Mouse (Mus musculus): Measurements from ENCODE around the gene 4930452B06Rik. TPM values are rescaled to one million over a fixed set of nuclear protein-coding genes. Genes with fewer than 3 reads are reported as not detected.

The 4930452B06Rik gene
- total and polyA plus RNA-seq, 3 experiments = not detected

DNA sequence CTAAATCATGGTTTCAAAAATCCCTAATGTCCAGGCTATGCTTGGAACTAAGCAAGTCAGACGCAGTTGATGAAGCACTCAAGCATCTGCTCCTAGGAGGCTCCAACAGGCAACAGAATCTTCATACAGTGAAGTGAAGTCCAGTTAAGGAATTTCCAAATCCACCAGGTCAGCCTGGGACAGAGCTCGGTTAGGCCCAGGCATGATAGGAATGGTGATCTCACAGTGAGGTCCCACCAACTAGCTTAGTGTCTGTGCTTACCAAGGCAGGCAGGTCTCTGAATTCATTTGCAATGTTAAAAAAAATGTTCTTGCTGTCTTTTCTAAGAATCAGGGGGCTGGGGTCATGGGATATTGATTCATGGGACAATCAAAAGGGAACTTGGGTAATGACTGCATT lies 236.3 kb downstream of the 4930452B06Rik start:
- H3K9me3 ChIP-seq (replicated peaks; ENCODE audit: insufficient read depth, low read length) = no peaks in the 10 kb centered on the region
- TF ChIP-seq MXI1 (IDR thresholded peaks at IDR 0.05; ENCODE audit: low read depth, low read length) (no peak), ZMIZ1 (IDR thresholded peaks at IDR 0.05; ENCODE audit: low read depth, low read length) (no peak), EP300 (IDR thresholded peaks at IDR 0.05; ENCODE audit: low read depth in 1 of 2, low read length in 2 of 2) (no peak), HCFC1 (IDR thresholded peaks at IDR 0.05; ENCODE audit: low read depth, low read length) (no peak), GABPA (IDR thresholded peaks at IDR 0.05; ENCODE audit: low read depth, low read length) (no peak), MYB (IDR thresholded peaks at IDR 0.05; ENCODE audit: low read depth, low read length) (no peak), UBTF (IDR thresholded peaks at IDR 0.05; ENCODE audit: borderline replicate concordance, insufficient read depth, low read depth, low read length) (no peak), TCF12 (IDR thresholded peaks at IDR 0.05; ENCODE audit: low read depth, low read length) (no peak), RCOR1 (IDR thresholded peaks at IDR 0.05; ENCODE audit: low read depth, low read length) (no peak), TAL1 (IDR thresholded peaks at IDR 0.05; ENCODE audit: low read length) (no peak), JUND (IDR thresholded peaks at IDR 0.05; ENCODE audit: low read depth, low read length) (no peak), POLR2AphosphoS2 (IDR thresholded peaks at IDR 0.05; ENCODE audit: low read length) (no peak), POLR2A (IDR thresholded peaks at IDR 0.05; ENCODE audit: control insufficient read depth in 1 of 2, insufficient read depth in 1 of 2, low read depth in 1 of 2, low read length in 2 of 2, poor library complexity in 1 of 2) (no peak), ZKSCAN1 (IDR thresholded peaks at IDR 0.05; ENCODE audit: low read depth, low read length) (no peak), MAX (IDR thresholded peaks at IDR 0.05; ENCODE audit: low read length) (no peak), MAZ (IDR thresholded peaks at IDR 0.05; ENCODE audit: low read depth, low read length) (no peak), ELF1 (IDR thresholded peaks at IDR 0.05; ENCODE audit: low read depth, low read length) (no peak), MYC (IDR thresholded peaks at IDR 0.05; ENCODE audit: low read depth, low read length) (no peak), TBP (IDR thresholded peaks at IDR 0.05; ENCODE audit: low read depth, low read length) (no peak)
- H3K27me3 ChIP-seq (ENCODE audit: control insufficient read depth in 1 of 2, insufficient read depth in 2 of 2, low read length in 2 of 2) = no peaks in the 10 kb centered on the region
- H3K27ac ChIP-seq (ENCODE audit: control insufficient read depth, low read depth, low read length) = no peak overlapping the region
- H3K4me1 ChIP-seq (ENCODE audit: control insufficient read depth in 1 of 2, insufficient read depth in 2 of 2, low read length in 2 of 2) = no peaks in the 10 kb centered on the region
- no peak for DNase-seq (ENCODE audit: low read depth, low spot score)
- no peak overlapping the region for H3K9ac ChIP-seq (ENCODE audit: control insufficient read depth, low read depth, low read length, poor library complexity, severe bottlenecking)
- H3K36me3 ChIP-seq (ENCODE audit: control insufficient read depth in 1 of 2, insufficient read depth in 2 of 2, low read length in 2 of 2) = no peaks in the 10 kb centered on the region
- H3K79me2 ChIP-seq (ENCODE audit: control insufficient read depth, insufficient read depth, low read length, poor library complexity) = no peaks in the 10 kb centered on the region
- H3K4me3 ChIP-seq (ENCODE audit: control insufficient read depth in 1 of 2, insufficient read depth in 1 of 2, low read depth in 2 of 2, low read length in 2 of 2) = no peak overlapping the region

DNA sequence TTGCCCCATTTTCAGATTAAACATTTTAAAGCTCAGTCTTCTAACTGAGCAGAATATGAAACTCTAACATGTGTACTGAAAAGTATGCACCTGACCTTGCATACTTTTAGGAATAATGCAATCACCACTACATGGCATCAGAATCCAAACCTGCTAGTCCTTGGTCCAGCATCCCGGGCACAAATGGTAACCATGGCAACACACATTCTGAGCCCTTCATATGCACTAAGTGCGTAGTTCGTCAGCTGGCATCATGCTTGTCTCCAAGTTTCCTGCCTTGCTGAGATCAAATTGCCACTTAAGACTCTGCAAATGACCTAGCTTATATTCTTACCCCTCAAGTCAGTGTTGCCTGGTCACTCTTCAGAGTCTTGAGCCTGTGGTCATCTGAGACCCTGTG lies 243.2 kb downstream of the 4930452B06Rik start:
- Histone ChIP-seq H3K27ac (ENCODE audit: control insufficient read depth, low read depth, low read length) (no peak overlapping the region), H3K79me2 (ENCODE audit: control insufficient read depth, insufficient read depth, low read length, poor library complexity) (no peaks in the 10 kb centered on the region), H3K27me3 (ENCODE audit: control insufficient read depth in 1 of 2, insufficient read depth in 2 of 2, low read length in 2 of 2) (no peaks in the 10 kb centered on the region), H3K4me1 (ENCODE audit: control insufficient read depth in 1 of 2, insufficient read depth in 2 of 2, low read length in 2 of 2) (no peaks in the 10 kb centered on the region), H3K9me3 (replicated peaks; ENCODE audit: insufficient read depth, low read length) (no peaks in the 10 kb centered on the region), H3K9ac (ENCODE audit: control insufficient read depth, low read depth, low read length, poor library complexity, severe bottlenecking) (no peak overlapping the region), H3K36me3 (ENCODE audit: control insufficient read depth in 1 of 2, insufficient read depth in 2 of 2, low read length in 2 of 2) (no peaks in the 10 kb centered on the region), H3K4me3 (ENCODE audit: control insufficient read depth in 1 of 2, insufficient read depth in 1 of 2, low read depth in 2 of 2, low read length in 2 of 2) (no peak overlapping the region)
- TF ChIP-seq MYB (IDR thresholded peaks at IDR 0.05; ENCODE audit: low read depth, low read length) (no peak), ZMIZ1 (IDR thresholded peaks at IDR 0.05; ENCODE audit: low read depth, low read length) (no peak), SMC3 (IDR thresholded peaks at IDR 0.05; ENCODE audit: low read depth, low read length) (no peak), ZC3H11A (IDR thresholded peaks at IDR 0.05; ENCODE audit: low read depth, low read length) (no peak), RCOR1 (IDR thresholded peaks at IDR 0.05; ENCODE audit: low read depth, low read length) (no peak), MXI1 (IDR thresholded peaks at IDR 0.05; ENCODE audit: low read depth, low read length) (no peak), CHD1 (IDR thresholded peaks at IDR 0.05; ENCODE audit: low read depth, low read length) (no peak), USF2 (IDR thresholded peaks at IDR 0.05; ENCODE audit: borderline replicate concordance in 1 of 2, insufficient read depth in 1 of 2, low read depth in 1 of 2, low read length in 2 of 2) (no peak), ELF1 (IDR thresholded peaks at IDR 0.05; ENCODE audit: low read depth, low read length) (no peak), MEF2A (IDR thresholded peaks at IDR 0.05; ENCODE audit: extremely low read depth, insufficient replicate concordance, low read depth, low read length, poor library complexity, severe bottlenecking) (no peak)
- DNase-seq (ENCODE audit: low read depth, low spot score) = no peak
